Mouse (Mus musculus) cerebellum, postnatal 10 days (tissue): ENCODE results near the gene Mapk8ip2.

Experiments used
- DNase-seq, 2 experiments: peaks; one replicate each; pipeline ENCODE4 v3.0.0; 2021; ENCODE audit warnings: mixed read lengths in 2 of 2

Gene Mapk8ip2

GRCm38 (mm10) chr15:89488182-89488581 is 34.5 kb downstream of the Mapk8ip2 start:
- no peak for DNase-seq

- no peak for DNase-seq
Observed at GRCm38 (mm10) chr15:89488611-89489117, 35.0 kb downstream of the Mapk8ip2 start.

DNA sequence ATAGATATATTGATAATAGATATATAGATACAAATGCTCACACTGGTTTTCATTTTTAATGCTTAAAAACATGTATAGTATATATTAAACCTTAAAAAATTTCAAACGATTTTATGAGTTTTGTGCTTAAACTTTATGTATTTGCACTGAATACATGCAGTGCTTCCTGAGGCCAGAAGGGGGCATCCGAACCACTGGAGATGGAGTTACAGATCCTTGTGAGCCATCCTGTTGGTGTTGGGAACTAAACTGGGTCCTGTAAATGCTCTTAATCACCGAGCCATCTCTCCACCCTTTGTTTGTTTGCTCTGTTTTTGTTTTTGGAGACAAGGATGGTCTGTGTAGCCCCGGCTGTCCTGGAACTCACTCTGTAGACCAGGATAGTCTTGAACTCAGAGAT is 41.3 kb downstream of the Mapk8ip2 start:
- DNase-seq = no peak

- peak; percentile 60 to 61 for DNase-seq
Observed at GRCm38 (mm10) chr15:89496131-89496530, 42.4 kb downstream of the Mapk8ip2 start.

DNA sequence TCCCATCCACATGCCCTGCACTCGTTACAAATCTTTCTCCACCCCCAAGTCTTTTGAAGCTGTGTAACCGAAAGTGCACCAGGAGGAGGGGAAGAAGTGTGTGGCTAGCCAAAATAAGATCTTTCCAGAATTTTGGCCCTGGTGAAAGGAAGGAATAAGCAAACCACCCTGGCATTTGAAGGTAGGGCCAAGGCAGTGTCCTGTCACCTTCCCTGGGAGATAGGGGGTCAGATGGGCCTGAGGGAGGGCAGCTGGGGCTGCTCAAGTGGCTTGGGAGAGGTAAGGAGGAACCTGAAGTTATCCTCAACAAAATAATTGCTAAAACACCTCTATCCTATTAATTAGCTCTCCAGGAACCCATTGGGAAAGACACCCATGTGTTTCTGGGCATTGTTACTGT is 43.1 kb downstream of the Mapk8ip2 start:
- no peak for DNase-seq

DNA sequence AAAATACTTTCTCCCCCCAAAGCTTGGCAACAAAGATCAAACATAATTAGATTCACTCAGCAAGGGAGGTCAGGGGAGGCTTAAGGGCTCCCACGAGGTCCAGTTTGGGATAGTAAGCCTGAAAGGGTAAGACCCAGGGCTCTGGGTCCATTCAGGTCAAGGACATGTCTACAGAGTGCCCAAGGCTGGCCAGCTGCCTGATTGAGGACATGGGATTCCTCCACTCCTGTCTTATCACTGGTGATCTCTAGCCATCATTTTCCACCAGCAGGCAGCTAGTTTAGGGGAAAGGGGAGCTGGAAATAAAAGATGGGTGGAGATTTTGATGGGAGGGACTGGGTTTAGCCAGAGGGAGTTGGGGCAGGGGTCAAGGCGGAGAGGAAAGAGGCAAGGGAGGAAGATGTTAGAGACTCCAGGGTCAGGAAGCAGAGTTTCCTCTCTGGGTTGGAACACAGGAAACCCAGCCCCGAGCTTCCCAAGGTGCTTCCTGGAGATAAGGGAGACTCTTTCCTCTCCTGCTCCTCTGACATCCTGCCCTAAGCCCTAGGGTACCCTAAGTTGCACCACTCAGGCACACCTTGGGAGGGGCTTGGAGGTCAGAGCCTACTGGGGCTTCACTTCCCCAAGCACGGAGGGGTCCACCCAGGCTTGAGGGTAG is 43.8 kb downstream of the Mapk8ip2 start:
- DNase-seq = no peak

- DNase-seq = peak; percentile 85 to 87
Observed at GRCm38 (mm10) chr15:89498049-89498960, 44.6 kb downstream of the Mapk8ip2 start.

DNA sequence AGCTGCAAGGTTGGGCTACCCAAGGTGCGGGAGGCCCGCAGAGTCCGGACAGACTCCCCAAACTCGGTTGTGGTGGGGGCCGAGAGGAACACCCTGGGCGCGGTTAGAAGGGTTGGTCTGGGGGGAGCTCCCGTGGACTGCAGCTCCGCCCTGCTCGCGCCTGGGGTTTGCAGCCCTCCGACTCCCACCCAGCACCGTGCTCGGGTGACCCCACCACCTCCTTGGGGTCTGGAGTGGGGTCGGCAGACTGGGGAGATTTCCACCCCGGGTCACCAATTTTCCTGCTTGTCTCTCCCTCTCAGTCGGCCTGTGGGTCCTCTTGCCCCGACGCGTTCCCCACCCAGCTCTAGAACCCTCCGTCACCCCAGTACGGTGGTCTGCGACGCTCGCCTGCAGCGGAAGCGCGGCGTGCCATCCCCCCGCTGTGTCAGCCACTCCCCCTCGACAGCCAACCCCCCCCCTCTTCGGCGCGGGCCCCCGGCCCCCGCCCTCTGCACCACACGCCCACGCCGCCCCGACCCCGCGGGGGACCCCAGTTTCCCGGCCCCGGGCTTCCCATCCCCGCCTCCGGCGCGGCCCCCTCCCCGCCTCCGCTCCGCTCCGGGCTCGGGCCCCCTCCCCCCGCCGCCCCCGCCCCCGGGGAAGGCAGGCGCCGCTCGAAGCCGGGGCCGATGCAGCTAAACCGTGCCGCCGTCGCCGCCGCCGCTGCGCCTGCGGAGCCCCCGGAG is 45.4 kb downstream of the Mapk8ip2 start, which contains the start of gene Shank3:
TSS of gene Shank3 (plus strand) at position 663 of the 728 bp plus-strand sequence.
- DNase-seq = peak; percentile 72 to 73

GRCm38 (mm10) chr15:89499784-89500220 is 46.1 kb downstream of the Mapk8ip2 start:
- DNase-seq = peak; percentile 89 to 91

- DNase-seq = peak; percentile 69 to 72
Observed at GRCm38 (mm10) chr15:89500221-89500791, 46.6 kb downstream of the Mapk8ip2 start.

DNA sequence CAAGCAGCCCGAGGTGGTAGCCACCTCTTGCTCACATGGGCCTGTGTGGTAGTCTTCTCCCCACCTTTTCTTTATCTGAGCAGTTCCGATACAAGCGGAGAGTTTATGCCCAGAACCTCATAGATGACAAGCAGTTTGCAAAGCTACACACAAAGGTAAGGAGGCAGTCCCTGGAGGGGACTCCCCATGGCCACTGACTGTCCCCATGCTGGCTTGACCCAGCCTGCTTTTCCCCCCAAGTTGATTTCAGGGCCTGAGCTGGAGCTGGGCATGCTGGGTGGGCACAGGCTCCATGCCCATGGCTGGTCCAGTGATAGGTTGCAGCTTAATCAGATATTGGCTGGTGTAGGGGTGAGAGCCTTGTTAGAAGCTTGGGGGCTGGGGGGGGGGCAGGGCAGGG is 47.6 kb downstream of the Mapk8ip2 start:
- no peak for DNase-seq

- no peak for DNase-seq
Observed at GRCm38 (mm10) chr15:89504838-89505237, 51.1 kb downstream of the Mapk8ip2 start.

DNA sequence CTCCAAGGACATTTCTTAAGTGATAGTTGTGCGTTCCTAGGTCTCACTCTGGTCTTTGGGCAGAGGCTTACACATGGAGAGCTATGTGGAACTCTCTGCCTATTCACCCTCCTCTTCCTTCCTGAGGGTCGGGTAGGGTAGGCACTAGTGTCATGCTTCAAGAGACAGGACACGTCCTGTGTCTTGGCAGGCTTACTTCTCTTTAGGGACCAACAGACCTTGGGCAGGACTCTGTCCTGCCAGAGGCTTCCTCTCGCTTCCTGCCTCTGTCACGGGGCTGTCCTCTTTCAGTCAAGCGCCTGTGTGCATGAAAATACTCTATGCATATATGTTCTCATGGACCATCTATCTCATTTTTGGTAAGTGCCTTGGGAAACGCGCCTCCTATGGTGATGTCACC is 54.0 kb downstream of the Mapk8ip2 start:
- DNase-seq = no peak

GRCm38 (mm10) chr15:89512679-89513078 is 59.0 kb downstream of the Mapk8ip2 start:
- DNase-seq = no peak
